Mouse (Mus musculus) urinary bladder, postnatal 25 days (tissue): Measurements from ENCODE around the gene 1700001O22Rik.

ENCODE experiments used
- DNase-seq: peaks from one replicate; pipeline ENCODE4 v3.0.0; 2022; ENCODE audit warnings: low spot score

1700001O22Rik gene

GRCm38 (mm10) chr2:30816383-30816782 lies 12.9 kb upstream of the 1700001O22Rik start:
- no peak for DNase-seq

- DNase-seq = no peak
These were observed 7.1 kb upstream of the 1700001O22Rik start for GRCm38 (mm10) chr2:30810573-30810972.

GRCm38 (mm10) chr2:30809503-30809902 lies 6.0 kb upstream of the 1700001O22Rik start:
- no peak for DNase-seq

- DNase-seq = no peak
These were observed 4.8 kb upstream of the 1700001O22Rik start for GRCm38 (mm10) chr2:30808296-30808655.

GRCm38 (mm10) chr2:30807648-30808295 lies 4.3 kb upstream of the 1700001O22Rik start, which contains the start of gene Ntmt1:
Gene Ntmt1 (plus strand): TSS chr2:30807826.
- peak; percentile 98 for DNase-seq

- DNase-seq = no peak
These were observed 3.7 kb upstream of the 1700001O22Rik start for GRCm38 (mm10) chr2:30807147-30807647.

- no peak for DNase-seq
These were observed 2.5 kb upstream of the 1700001O22Rik start for GRCm38 (mm10) chr2:30805983-30806382.

- DNase-seq = peak; percentile 21
These were observed 2.2 kb downstream of the 1700001O22Rik start for GRCm38 (mm10) chr2:30801067-30801852.

- no peak for DNase-seq
These were observed 2.8 kb downstream of the 1700001O22Rik start for GRCm38 (mm10) chr2:30800671-30801066.

GRCm38 (mm10) chr2:30799456-30799855 lies 4.0 kb downstream of the 1700001O22Rik start:
- DNase-seq = no peak

- DNase-seq = peak; percentile 61
These were observed 7.1 kb downstream of the 1700001O22Rik start for GRCm38 (mm10) chr2:30796382-30796781.

GRCm38 (mm10) chr2:30795889-30796275 lies 7.6 kb downstream of the 1700001O22Rik start:
- no peak for DNase-seq

- no peak for DNase-seq
These were observed 8.1 kb downstream of the 1700001O22Rik start for GRCm38 (mm10) chr2:30795271-30795888.

GRCm38 (mm10) chr2:30794179-30795108 lies 9.0 kb downstream of the 1700001O22Rik start:
- DNase-seq = peak; percentile 98

- no peak for DNase-seq
These were observed 11.4 kb downstream of the 1700001O22Rik start for GRCm38 (mm10) chr2:30792061-30792460.

- no peak for DNase-seq
These were observed 16.0 kb downstream of the 1700001O22Rik start for GRCm38 (mm10) chr2:30787466-30787865.

- DNase-seq = no peak
These were observed 19.1 kb downstream of the 1700001O22Rik start for GRCm38 (mm10) chr2:30784078-30784994.

- DNase-seq = peak; percentile 59
These were observed 20.1 kb downstream of the 1700001O22Rik start for GRCm38 (mm10) chr2:30783346-30783745.

- no peak for DNase-seq
These were observed 20.9 kb downstream of the 1700001O22Rik start for GRCm38 (mm10) chr2:30782312-30783290.
